Mouse (Mus musculus): ENCODE data around the gene Nprl3. TPM values are rescaled to one million over a fixed set of nuclear protein-coding genes. Genes with fewer than 3 reads are reported as not detected.
A peak's percentile ranks its signal among the peaks of the same experiment; 100 is the strongest.

The Nprl3 gene
- polyA plus RNA-seq (2015; fragmentation: Nextera tagmentation; extraction: Ambion mirVana) = 42.6 and 43.9 TPM in 2 replicates

- H3K36me3 ChIP-seq (ENCODE audit: control insufficient read depth, insufficient read depth, low read length) = no peaks in the 10 kb centered on the region
- WGBS = under 1% methylated on average over 54 of the region's 54 CpGs
- ATAC-seq = peak; percentile 99
- H3K4me2 ChIP-seq (ENCODE audit: low read length) = peak within 1 kb of the TSS; percentile 68
- H3K9me3 ChIP-seq (ENCODE audit: control insufficient read depth, low read length) = no peaks in the 10 kb centered on the region
- peak within 1 kb of the TSS; percentile 93 for H3K9ac ChIP-seq (ENCODE audit: low read depth, low read length)
- no peaks in the 10 kb centered on the region for H3K27me3 ChIP-seq (replicated peaks; ENCODE audit: control insufficient read depth, insufficient read depth, low read length)
- peak within 1 kb of the TSS; percentile 94 for H3K27ac ChIP-seq (ENCODE audit: low read depth, low read length)
- peak within 1 kb of the TSS; percentile 90 for H3K4me3 ChIP-seq (ENCODE audit: low read length)
- peaks cover 10% of the 10 kb centered on the region for H3K4me1 ChIP-seq (ENCODE audit: control insufficient read depth, insufficient read depth, low read depth, low read length)
Measured at GRCm38 (mm10) chr11:32267188-32267884, at the start of gene Nprl3. Nprl3 (minus strand) TSS chr11:32267707.

GRCm38 (mm10) chr11:32316009-32316408 lies 48.5 kb upstream of the Nprl3 start:
- no peak overlapping the region for H3K27ac ChIP-seq (ENCODE audit: low read depth, low read length)
- H3K9ac ChIP-seq (ENCODE audit: low read depth, low read length) = no peak overlapping the region
- ATAC-seq = no peak
- H3K36me3 ChIP-seq (ENCODE audit: control insufficient read depth, insufficient read depth, low read length) = no peaks in the 10 kb centered on the region
- no peaks in the 10 kb centered on the region for H3K9me3 ChIP-seq (ENCODE audit: control insufficient read depth, low read length)
- 87% methylated on average over 3 of the region's 3 CpGs for WGBS
- no peak overlapping the region for H3K4me2 ChIP-seq (ENCODE audit: low read length)
- no peaks in the 10 kb centered on the region for H3K4me1 ChIP-seq (ENCODE audit: control insufficient read depth, insufficient read depth, low read depth, low read length)
- H3K4me3 ChIP-seq (ENCODE audit: low read length) = no peak overlapping the region
- no peaks in the 10 kb centered on the region for H3K27me3 ChIP-seq (replicated peaks; ENCODE audit: control insufficient read depth, insufficient read depth, low read length)

GRCm38 (mm10) chr11:32309928-32310327 lies 42.4 kb upstream of the Nprl3 start:
- WGBS = 76% methylated on average over 3 of the region's 3 CpGs

GRCm38 (mm10) chr11:32309446-32309845 lies 41.9 kb upstream of the Nprl3 start:
- H3K9ac ChIP-seq (ENCODE audit: low read depth, low read length) = no peak overlapping the region
- H3K4me1 ChIP-seq (ENCODE audit: control insufficient read depth, insufficient read depth, low read depth, low read length) = no peaks in the 10 kb centered on the region
- 40% methylated on average over 4 of the region's 4 CpGs for WGBS
- ATAC-seq = no peak
- H3K4me3 ChIP-seq (ENCODE audit: low read length) = no peak overlapping the region
- no peak overlapping the region for H3K27ac ChIP-seq (ENCODE audit: low read depth, low read length)
- H3K9me3 ChIP-seq (ENCODE audit: control insufficient read depth, low read length) = no peaks in the 10 kb centered on the region
- no peak overlapping the region for H3K4me2 ChIP-seq (ENCODE audit: low read length)
- H3K36me3 ChIP-seq (ENCODE audit: control insufficient read depth, insufficient read depth, low read length) = no peaks in the 10 kb centered on the region
- no peaks in the 10 kb centered on the region for H3K27me3 ChIP-seq (replicated peaks; ENCODE audit: control insufficient read depth, insufficient read depth, low read length)

More at GRCm38 (mm10) chr11:32309928-32310327, 42.4 kb upstream of the Nprl3 start:
- H3K4me1 ChIP-seq (ENCODE audit: control insufficient read depth, insufficient read depth, low read depth, low read length) = no peaks in the 10 kb centered on the region
- H3K4me3 ChIP-seq (ENCODE audit: low read length) = no peak overlapping the region
- no peaks in the 10 kb centered on the region for H3K36me3 ChIP-seq (ENCODE audit: control insufficient read depth, insufficient read depth, low read length)
- no peak overlapping the region for H3K4me2 ChIP-seq (ENCODE audit: low read length)
- no peak for ATAC-seq
- no peak overlapping the region for H3K9ac ChIP-seq (ENCODE audit: low read depth, low read length)
- H3K27ac ChIP-seq (ENCODE audit: low read depth, low read length) = no peak overlapping the region
- H3K9me3 ChIP-seq (ENCODE audit: control insufficient read depth, low read length) = no peaks in the 10 kb centered on the region
- H3K27me3 ChIP-seq (replicated peaks; ENCODE audit: control insufficient read depth, insufficient read depth, low read length) = no peaks in the 10 kb centered on the region

GRCm38 (mm10) chr11:32307006-32307405 lies 39.5 kb upstream of the Nprl3 start:
- no peak for ATAC-seq
- Histone ChIP-seq H3K9ac (ENCODE audit: low read depth, low read length) (no peak overlapping the region), H3K27me3 (replicated peaks; ENCODE audit: control insufficient read depth, insufficient read depth, low read length) (no peaks in the 10 kb centered on the region), H3K27ac (ENCODE audit: low read depth, low read length) (no peak overlapping the region), H3K4me3 (ENCODE audit: low read length) (no peak overlapping the region), H3K4me2 (ENCODE audit: low read length) (no peak overlapping the region), H3K36me3 (ENCODE audit: control insufficient read depth, insufficient read depth, low read length) (no peaks in the 10 kb centered on the region), H3K4me1 (ENCODE audit: control insufficient read depth, insufficient read depth, low read depth, low read length) (no peaks in the 10 kb centered on the region; the same call in 1 of the 2 replicates), H3K9me3 (ENCODE audit: control insufficient read depth, low read length) (no peaks in the 10 kb centered on the region)
- 75% methylated on average over 1 of the region's 1 CpGs for WGBS

DNA sequence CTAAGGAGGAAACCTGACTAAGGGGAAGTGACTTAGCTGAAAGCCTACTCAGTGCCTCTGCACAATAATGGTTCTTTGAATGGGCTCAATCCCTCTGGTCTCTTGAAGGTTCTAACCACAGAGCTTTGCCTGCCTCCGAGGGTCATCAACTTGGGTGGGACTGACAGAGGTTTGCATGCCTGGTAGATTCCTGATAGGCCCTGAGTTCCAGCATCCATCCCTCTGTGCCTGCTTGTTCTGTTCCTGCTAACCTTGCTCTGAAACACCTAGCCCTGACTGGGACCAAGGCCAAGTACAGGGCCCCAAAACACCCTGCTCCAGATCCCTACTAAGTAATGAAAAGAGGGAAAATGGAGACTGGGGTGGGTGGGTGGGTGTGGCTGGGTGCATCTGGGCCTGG lies 35.9 kb upstream of the Nprl3 start:
- Histone ChIP-seq H3K27me3 (replicated peaks; ENCODE audit: control insufficient read depth, insufficient read depth, low read length) (no peaks in the 10 kb centered on the region), H3K4me2 (ENCODE audit: low read length) (no peak overlapping the region), H3K4me3 (ENCODE audit: low read length) (no peak overlapping the region), H3K9ac (ENCODE audit: low read depth, low read length) (no peak overlapping the region), H3K9me3 (ENCODE audit: control insufficient read depth, low read length) (no peaks in the 10 kb centered on the region), H3K27ac (ENCODE audit: low read depth, low read length) (no peak overlapping the region), H3K36me3 (ENCODE audit: control insufficient read depth, insufficient read depth, low read length) (no peaks in the 10 kb centered on the region), H3K4me1 (ENCODE audit: control insufficient read depth, insufficient read depth, low read depth, low read length) (no peaks in the 10 kb centered on the region; the same call in 1 of the 2 replicates)
- ATAC-seq = no peak
- 86% methylated on average over 1 of the region's 1 CpGs for WGBS

GRCm38 (mm10) chr11:32302824-32303419 lies 35.4 kb upstream of the Nprl3 start:
- ATAC-seq = peak; percentile 68; the same call in 1 of the 2 replicates
- no peak overlapping the region for H3K9ac ChIP-seq (ENCODE audit: low read depth, low read length)

DNA sequence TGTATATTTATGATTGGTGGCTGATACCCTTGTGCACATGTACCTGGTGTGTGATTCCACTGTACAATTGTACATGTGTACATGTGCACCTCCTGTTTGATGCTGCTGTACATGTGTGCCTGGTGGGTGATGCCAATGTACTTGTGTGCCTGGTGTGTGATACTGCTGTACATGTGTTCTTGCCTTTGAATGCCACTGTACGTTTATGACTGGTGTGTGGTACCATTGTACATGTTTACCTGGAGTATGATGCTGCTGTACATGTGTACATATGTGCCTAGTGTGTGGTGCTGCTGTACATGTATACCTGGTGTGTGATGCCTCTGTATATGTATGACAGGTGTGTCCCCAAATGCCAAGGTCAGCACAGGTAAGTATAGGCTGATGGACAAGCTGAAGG lies 34.0 kb upstream of the Nprl3 start:
- Histone ChIP-seq H3K27ac (ENCODE audit: low read depth, low read length) (no peak overlapping the region), H3K4me2 (ENCODE audit: low read length) (no peak overlapping the region), H3K4me1 (ENCODE audit: control insufficient read depth, insufficient read depth, low read depth, low read length) (no peaks in the 10 kb centered on the region; the same call in 1 of the 2 replicates), H3K9ac (ENCODE audit: low read depth, low read length) (no peak overlapping the region), H3K36me3 (ENCODE audit: control insufficient read depth, insufficient read depth, low read length) (no peaks in the 10 kb centered on the region), H3K4me3 (ENCODE audit: low read length) (no peak overlapping the region), H3K9me3 (ENCODE audit: control insufficient read depth, low read length) (no peaks in the 10 kb centered on the region), H3K27me3 (replicated peaks; ENCODE audit: control insufficient read depth, insufficient read depth, low read length) (no peaks in the 10 kb centered on the region)
- 75% methylated on average over 1 of the region's 1 CpGs for whole genome bisulfite sequencing
- no peak for ATAC-seq

More at GRCm38 (mm10) chr11:32302824-32303419, 35.4 kb upstream of the Nprl3 start:
- no peaks in the 10 kb centered on the region; the same call in 1 of the 2 replicates for H3K4me1 ChIP-seq (ENCODE audit: control insufficient read depth, insufficient read depth, low read depth, low read length)
- H3K27ac ChIP-seq (ENCODE audit: low read depth, low read length) = peak overlapping the region; percentile 6; the same call in 1 of the 2 replicates
- no peak overlapping the region for H3K4me2 ChIP-seq (ENCODE audit: low read length)
- no peaks in the 10 kb centered on the region for H3K27me3 ChIP-seq (replicated peaks; ENCODE audit: control insufficient read depth, insufficient read depth, low read length)
- no peaks in the 10 kb centered on the region for H3K9me3 ChIP-seq (ENCODE audit: control insufficient read depth, low read length)
- H3K36me3 ChIP-seq (ENCODE audit: control insufficient read depth, insufficient read depth, low read length) = no peaks in the 10 kb centered on the region
- WGBS = 41% methylated on average over 2 of the region's 2 CpGs
- no peak overlapping the region for H3K4me3 ChIP-seq (ENCODE audit: low read length)
